Mouse (Mus musculus): Measurements from ENCODE around the gene Plch2.
A peak's percentile ranks its signal among the peaks of the same experiment; 100 is the strongest.

The Plch2 gene

GRCm38 (mm10) chr4:154986750-154987149 lies 69.8 kb downstream of the Plch2 start:
- DNase-seq (ENCODE audit: low spot score in 2 of 2) = no peak

DNA sequence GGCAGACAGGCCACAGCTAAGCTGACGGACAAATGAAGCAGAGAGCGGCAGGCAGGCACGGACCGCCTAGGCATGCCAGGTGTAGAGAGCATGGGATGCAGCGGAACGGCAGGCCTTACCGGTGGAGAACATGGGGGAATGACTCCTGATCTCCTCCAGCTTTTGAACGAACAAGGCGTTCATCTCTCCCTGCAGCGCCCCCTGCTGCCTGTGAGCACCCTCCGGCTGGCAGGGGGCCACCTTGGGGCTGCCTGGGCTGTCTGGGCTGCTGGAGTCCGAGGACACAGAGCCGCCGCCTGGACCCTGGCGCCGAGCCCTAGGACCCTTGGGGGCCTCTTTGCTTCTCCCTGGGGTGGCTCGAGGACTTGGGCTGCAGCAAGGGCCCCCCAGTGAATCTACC lies 70.5 kb downstream of the Plch2 start:
- DNase-seq (ENCODE audit: low spot score in 2 of 2) = peak in 1 of 2 experiments; percentile 57

DNA sequence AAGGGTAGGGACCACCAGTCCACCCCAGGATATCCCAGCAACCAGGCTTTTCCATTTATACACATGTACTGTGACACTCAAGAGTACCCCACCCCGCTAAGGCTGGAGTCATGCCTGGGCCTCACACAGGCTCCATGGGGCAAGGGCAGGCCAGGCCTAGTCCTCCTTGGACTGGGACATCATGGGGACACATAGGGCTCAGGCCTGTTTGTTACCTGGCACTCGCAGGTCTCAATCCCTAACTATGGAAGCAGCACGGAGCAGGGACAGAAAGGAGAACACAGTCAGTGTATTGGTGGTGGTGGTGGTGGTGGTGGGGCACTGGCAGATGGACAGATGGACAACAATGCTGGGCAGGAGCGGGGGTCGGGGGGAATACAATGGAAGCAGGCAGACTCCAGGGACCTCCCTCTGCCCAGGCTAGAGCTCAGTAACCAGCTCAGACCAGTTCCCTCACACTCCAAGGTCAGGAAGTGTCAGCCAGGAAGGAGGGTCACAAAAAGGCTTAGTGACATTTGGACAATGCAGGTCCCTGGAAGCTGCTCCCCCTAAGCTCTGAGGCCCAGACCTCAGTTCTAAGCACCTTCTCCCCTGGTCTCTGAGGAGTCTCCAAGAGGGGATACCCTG lies 71.3 kb downstream of the Plch2 start:
- no peak for DNase-seq (ENCODE audit: low spot score in 2 of 2)

GRCm38 (mm10) chr4:154983767-154984166 lies 72.8 kb downstream of the Plch2 start:
- no peak for DNase-seq (ENCODE audit: low spot score in 2 of 2)

GRCm38 (mm10) chr4:154982247-154983120 lies 74.1 kb downstream of the Plch2 start:
- DNase-seq (ENCODE audit: low spot score in 2 of 2) = no peak

GRCm38 (mm10) chr4:154981530-154981929 lies 75.1 kb downstream of the Plch2 start:
- peak in 1 of 2 experiments; percentile 30 for DNase-seq (ENCODE audit: low spot score in 2 of 2)

DNA sequence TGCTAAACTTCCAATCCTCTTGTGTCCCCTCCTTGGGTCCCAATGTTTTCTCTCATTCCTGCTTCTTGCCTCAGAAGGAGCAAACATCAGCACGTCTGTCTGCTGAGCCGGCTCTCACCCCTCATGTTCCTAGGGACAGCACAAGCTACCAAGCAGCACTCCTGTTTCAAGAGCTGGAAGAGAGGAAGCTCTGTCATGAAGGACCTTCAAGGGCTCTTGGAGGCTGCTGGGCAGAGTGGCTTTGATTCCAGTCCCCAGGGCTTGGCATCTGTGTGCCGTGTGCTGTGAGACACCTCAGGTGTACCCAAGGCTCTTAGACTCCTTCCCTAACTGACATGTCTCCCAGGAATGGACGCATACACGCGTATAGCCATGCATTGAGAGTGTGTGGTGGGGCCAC lies 75.5 kb downstream of the Plch2 start:
- no peak for DNase-seq (ENCODE audit: low spot score in 2 of 2)

GRCm38 (mm10) chr4:154980110-154980509 lies 76.5 kb downstream of the Plch2 start:
- DNase-seq (ENCODE audit: low spot score in 2 of 2) = no peak

GRCm38 (mm10) chr4:154974163-154974611 lies 82.4 kb downstream of the Plch2 start:
- no peak for DNase-seq (ENCODE audit: low spot score in 2 of 2)

- no peak for DNase-seq (ENCODE audit: low spot score in 2 of 2)
These were observed 84.0 kb downstream of the Plch2 start for GRCm38 (mm10) chr4:154972546-154972945.

DNA sequence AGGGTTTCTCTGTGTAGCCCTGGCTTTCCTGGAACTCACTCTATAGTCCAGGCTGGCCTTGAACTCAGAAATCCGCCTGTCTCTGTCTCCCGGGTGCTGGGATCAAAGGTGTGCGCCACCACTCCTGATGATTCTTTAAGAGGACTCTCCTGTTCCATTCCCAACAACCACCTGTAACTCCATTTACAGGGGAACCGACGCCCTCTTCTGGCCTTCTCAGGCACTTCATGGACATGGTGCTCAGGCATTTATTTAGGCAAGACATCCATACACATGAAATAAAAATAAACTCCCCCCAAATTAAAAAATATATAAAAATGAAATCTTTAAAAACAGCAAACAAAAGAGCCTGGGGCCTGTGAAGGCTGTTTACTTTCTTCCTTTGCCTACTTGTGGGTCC lies 89.4 kb downstream of the Plch2 start:
- peak in 1 of 2 experiments; percentile 36 for DNase-seq (ENCODE audit: low spot score in 2 of 2)

DNA sequence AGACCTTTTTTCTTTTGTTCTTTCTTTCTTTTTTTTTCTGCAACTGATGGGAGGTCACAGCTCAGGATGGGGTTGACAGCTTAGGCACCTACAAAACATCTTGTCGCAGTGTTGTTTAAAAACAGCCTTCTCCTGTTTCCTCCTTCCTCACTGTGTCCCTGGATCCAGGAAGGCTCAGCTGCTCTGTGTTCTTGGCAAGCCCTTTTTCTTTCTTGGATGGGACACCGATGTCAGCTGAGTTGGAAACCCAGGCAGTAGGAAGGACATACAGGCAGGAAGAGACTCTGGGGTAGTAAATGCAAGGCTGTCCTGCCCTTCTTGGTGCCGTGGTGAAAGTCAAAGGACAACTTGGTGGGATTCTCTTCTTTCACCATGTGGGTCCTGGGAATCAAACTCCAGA lies 90.7 kb downstream of the Plch2 start:
- no peak for DNase-seq (ENCODE audit: low spot score in 2 of 2)

DNA sequence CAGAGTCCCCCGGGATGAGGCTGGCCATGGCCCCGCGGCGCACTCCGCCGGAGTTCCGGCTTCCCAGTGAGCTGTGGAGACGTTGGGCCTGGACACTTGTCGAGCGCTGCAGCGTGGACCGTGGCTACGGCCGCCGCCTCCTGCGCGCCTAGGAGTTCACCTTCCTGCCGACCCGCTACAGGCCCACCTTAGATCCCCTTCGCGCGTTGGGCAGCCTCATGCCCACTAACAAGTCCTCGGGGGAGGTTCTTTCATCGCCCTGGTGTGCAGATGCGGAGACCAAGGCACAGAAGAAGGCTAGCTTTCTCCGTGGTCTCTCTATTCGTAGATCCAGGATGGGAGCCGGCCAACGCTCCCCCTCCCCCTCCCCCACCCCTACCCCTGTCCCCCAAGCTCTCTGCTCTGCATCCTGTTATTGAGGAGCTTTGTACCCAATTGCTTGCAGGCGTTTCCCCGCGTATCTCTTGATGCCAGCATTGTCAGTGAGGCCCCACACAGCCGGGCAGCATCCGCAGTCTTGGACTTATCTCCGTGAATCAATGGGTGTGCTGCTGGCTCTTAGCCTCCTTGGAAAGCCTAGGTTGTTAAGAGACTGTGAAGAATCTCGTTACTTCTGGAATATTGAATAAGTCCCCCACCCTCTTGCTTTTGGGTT lies 91.9 kb downstream of the Plch2 start:
- peak in 1 of 2 experiments; percentile 21 for DNase-seq (ENCODE audit: low spot score in 2 of 2)

- DNase-seq (ENCODE audit: low spot score in 2 of 2) = peak; percentile 72 to 84
These were observed 92.5 kb downstream of the Plch2 start, which contains the start of gene Pank4 for GRCm38 (mm10) chr4:154963901-154964580. Gene Pank4, plus strand, starts transcription at chr4:154964123.

- no peak for DNase-seq (ENCODE audit: low spot score in 2 of 2)
These were observed 93.3 kb downstream of the Plch2 start for GRCm38 (mm10) chr4:154963190-154963836.

DNA sequence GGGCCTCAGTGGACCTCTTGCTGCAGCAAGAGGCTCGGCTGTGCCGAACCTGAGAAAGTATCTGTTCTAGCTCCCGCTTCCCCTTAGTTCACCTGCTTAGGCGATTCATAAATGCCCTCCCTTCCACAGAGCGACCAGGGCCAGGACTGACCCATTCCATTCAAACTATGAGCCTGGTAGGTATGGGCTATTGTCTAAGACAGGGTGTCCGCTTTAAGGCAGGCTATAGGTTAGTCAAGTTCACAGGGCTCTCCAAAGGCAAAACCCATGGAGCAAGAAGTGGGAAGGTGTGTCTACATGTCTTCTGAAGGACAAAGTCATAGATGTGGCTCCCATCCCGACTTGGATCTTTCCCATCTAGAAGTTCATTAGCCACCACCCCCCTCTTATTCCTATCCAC lies 93.9 kb downstream of the Plch2 start:
- DNase-seq (ENCODE audit: low spot score in 2 of 2) = no peak

DNA sequence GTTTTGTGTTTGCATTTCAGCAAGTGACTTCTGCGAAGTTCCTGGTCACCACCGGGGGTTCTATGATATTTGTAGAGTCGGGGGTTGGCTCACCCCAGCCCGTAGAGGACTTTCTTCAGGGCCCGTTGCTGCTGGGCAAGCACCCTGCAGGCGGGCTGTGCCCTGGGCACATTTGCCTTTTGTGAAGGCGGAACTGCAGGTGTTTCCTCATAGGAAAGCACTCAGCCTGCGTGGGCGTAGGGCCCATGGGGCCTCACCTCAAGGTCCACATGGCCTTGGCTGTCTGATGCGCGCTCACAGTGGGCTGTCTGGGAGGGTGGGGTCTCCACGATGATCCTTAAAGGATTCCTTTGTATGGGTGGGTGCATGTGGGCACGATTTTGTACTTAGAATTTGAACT lies 94.7 kb downstream of the Plch2 start:
- DNase-seq (ENCODE audit: low spot score in 2 of 2) = peak in 1 of 2 experiments; percentile 80

DNA sequence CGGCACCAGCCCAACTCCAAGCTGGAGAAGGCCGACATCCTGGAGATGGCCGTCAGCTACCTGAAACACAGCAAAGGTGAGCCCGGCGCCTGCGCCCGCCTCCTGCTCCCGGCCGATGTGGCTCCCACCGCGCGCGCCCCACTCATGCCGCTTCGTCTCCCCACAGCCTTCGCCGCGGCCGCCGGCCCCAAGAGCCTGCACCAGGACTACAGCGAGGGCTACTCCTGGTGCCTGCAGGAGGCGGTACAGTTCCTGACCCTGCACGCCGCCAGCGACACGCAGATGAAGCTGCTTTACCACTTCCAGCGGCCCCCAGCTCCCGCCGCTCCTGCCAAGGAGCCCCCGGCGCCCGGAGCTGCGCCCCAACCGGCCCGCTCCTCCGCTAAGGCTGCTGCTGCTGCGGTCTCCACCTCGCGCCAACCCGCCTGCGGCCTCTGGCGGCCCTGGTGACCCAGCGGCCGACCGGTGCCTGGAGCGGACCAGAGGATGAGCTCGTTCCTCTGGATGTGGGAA lies 95.3 kb downstream of the Plch2 start:
- DNase-seq (ENCODE audit: low spot score in 2 of 2) = peak; percentile 22 to 49

- DNase-seq (ENCODE audit: low spot score in 2 of 2) = no peak
These were observed 95.8 kb downstream of the Plch2 start, which contains the start of gene Hes5 for GRCm38 (mm10) chr4:154960690-154961225. Gene Hes5, plus strand, starts transcription at chr4:154960923.

- DNase-seq (ENCODE audit: low spot score in 2 of 2) = no peak
These were observed 96.4 kb downstream of the Plch2 start for GRCm38 (mm10) chr4:154960021-154960689.
